Mouse (Mus musculus): ENCODE measurements around the gene Lrp10. TPM values are rescaled to one million over a fixed set of nuclear protein-coding genes. Genes with fewer than 3 reads are reported as not detected.

Gene Lrp10
- polyA plus RNA-seq, 1 experiment from 2014 or later: 108 TPM

DNA sequence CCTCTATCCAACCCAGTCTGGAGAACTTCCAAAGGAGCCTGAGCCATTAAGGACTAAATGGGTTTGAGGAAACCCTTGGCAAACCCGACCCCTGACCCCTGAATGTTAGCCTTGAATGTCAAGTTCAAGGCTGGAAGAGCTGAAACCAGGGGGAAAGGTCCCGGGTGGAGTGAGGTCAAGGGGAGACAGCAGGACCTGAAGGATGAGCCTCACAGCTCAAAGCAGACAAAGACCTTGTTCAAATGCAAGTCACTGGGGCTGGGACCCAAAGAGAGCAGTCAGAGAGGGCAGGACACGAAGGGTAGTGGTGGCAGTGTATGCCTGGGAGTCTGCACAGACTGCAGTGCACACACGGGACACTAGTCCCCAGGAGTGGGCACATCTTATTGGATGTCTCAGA lies 22.6 kb upstream of the Lrp10 start:
- no peaks in the 10 kb centered on the region for H3K4me1 ChIP-seq (replicated peaks; ENCODE audit: control insufficient read depth, insufficient read depth, low read length)
- TF ChIP-seq CTCF (IDR thresholded peaks at IDR 0.05; ENCODE audit: low read depth): no peak
- no peaks in the 10 kb centered on the region for H3K27me3 ChIP-seq (replicated peaks; ENCODE audit: control insufficient read depth, insufficient read depth, low read length)
- H3K4me3 ChIP-seq (ENCODE audit: low read depth, low read length): no peak overlapping the region
- H3K9me3 ChIP-seq (ENCODE audit: control insufficient read depth): no peaks in the 10 kb centered on the region
- H3K4me2 ChIP-seq (replicated peaks; ENCODE audit: low read depth): no peak overlapping the region
- 79% methylated on average over 4 of the region's 4 CpGs for WGBS
- H3K27ac ChIP-seq (ENCODE audit: low read depth, low read length): no peak overlapping the region
- H3K36me3 ChIP-seq (ENCODE audit: control insufficient read depth, insufficient read depth): peaks cover 42% of the 10 kb centered on the region
- ATAC-seq: no peak
- H3K9ac ChIP-seq (ENCODE audit: low read depth, low read length): no peak overlapping the region

DNA sequence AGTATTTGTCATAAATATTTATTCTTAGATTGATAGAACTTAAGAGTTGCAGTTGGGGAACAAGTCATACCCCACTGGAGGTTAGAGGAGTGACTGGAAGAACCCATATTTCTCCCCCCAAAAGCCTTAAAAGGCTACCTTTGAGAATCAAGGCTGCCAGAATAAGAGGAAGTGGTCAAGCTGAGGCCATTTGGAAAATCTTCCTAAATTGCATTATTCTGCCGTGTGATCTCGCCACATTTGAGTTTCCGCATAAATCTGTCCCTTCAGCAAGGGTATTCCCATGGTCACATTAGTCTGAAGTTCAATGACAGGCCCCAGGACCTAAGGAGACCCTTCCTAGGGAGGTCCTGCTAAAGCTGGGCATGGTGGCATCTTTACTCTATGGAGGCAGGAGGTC lies 21.4 kb upstream of the Lrp10 start:
- ATAC-seq: no peak
- WGBS: 81% methylated on average over 3 of the region's 3 CpGs
- no peaks in the 10 kb centered on the region for H3K27me3 ChIP-seq (replicated peaks; ENCODE audit: control insufficient read depth, insufficient read depth, low read length)
- H3K9ac ChIP-seq (ENCODE audit: low read depth, low read length): no peak overlapping the region
- H3K9me3 ChIP-seq (ENCODE audit: control insufficient read depth): no peaks in the 10 kb centered on the region
- TF ChIP-seq CTCF (IDR thresholded peaks at IDR 0.05; ENCODE audit: low read depth): no peak
- H3K4me1 ChIP-seq (replicated peaks; ENCODE audit: control insufficient read depth, insufficient read depth, low read length): no peaks in the 10 kb centered on the region
- no peak overlapping the region for H3K27ac ChIP-seq (ENCODE audit: low read depth, low read length)
- H3K36me3 ChIP-seq (ENCODE audit: control insufficient read depth, insufficient read depth): peaks cover 39% of the 10 kb centered on the region
- H3K4me3 ChIP-seq (ENCODE audit: low read depth, low read length): no peak overlapping the region
- H3K4me2 ChIP-seq (replicated peaks; ENCODE audit: low read depth): no peak overlapping the region

DNA sequence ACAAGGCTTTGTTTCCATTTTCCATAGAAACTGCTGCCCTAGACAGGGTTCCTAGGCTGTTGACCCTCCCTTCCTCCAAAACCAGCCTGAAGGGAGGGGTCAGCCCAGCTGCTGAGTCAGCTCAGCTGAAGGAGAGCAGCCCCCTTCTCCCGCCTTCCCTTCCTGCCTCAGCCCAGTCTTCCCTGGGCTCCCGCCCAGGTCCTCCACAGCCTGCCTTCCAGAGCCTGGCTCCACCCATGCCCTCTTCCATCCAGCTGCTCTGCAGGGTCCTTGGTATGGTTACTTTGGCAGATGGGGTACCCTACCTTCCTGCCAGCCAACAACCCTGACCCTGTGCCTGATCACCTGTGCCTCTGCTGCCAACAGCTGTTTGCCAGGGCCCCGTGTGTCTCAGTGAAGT lies 20.7 kb upstream of the Lrp10 start:
- WGBS: 43% methylated on average over 3 of the region's 3 CpGs
- Histone ChIP-seq H3K4me1 (replicated peaks; ENCODE audit: control insufficient read depth, insufficient read depth, low read length) (no peaks in the 10 kb centered on the region), H3K9me3 (ENCODE audit: control insufficient read depth) (no peaks in the 10 kb centered on the region), H3K36me3 (ENCODE audit: control insufficient read depth, insufficient read depth) (peaks cover 36% of the 10 kb centered on the region), H3K27ac (ENCODE audit: low read depth, low read length) (no peak overlapping the region; the same call in 1 of the 2 replicates), H3K4me2 (replicated peaks; ENCODE audit: low read depth) (no peak overlapping the region), H3K9ac (ENCODE audit: low read depth, low read length) (no peak overlapping the region), H3K27me3 (replicated peaks; ENCODE audit: control insufficient read depth, insufficient read depth, low read length) (no peaks in the 10 kb centered on the region), H3K4me3 (ENCODE audit: low read depth, low read length) (no peak overlapping the region)
- no peak for ATAC-seq
- no peak for TF ChIP-seq CTCF (IDR thresholded peaks at IDR 0.05; ENCODE audit: low read depth)

DNA sequence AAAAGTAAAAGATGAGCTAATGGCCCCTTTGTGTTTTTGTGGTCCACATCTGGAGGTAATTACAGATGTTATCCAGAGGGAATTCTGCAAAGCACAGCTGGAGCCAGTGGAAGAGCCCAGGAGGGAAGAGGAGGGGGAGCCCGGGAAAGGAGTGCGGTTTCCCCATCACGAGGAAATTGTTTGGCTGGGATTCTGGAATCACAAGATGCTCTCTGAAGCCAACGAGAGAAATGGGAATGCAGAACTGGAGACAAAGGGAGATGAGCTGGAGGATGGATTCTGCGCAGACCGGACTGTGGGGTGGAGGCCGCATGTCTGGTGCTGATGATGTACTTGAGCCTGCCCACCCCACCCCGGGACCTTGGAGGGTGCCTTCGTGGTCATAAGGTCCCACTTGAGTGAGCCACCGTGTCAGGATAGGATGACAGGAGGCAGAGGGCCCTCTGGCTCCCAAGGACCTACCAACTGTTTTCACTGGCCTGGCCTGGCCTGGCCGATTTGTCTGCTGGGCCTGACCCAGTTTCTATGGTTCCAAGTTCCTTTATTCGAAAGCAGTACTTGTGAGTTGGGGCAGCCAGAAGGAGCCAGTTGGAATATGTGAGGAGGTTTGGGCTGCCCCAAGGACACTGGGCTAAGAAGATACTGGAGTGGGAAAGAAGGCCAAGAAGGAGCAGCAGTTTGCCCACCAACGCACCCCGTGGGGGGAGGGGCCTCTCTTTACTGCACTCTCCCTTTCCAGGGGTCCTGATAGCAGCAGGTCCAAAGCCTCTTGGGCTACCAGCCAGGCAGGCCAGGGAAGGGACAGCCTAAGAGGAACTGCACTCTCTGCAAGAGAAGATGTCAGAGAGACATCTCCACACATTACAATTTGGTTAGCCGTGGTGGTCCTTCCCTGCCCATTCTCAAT lies 20.0 kb upstream of the Lrp10 start:
- no peak overlapping the region for H3K9ac ChIP-seq (ENCODE audit: low read depth, low read length)
- H3K27ac ChIP-seq (ENCODE audit: low read depth, low read length): peak overlapping the region; percentile 22; the same call in 1 of the 2 replicates
- ATAC-seq: no peak
- TF ChIP-seq CTCF (IDR thresholded peaks at IDR 0.05; ENCODE audit: low read depth): no peak
- H3K27me3 ChIP-seq (replicated peaks; ENCODE audit: control insufficient read depth, insufficient read depth, low read length): no peaks in the 10 kb centered on the region
- H3K4me2 ChIP-seq (replicated peaks; ENCODE audit: low read depth): no peak overlapping the region
- H3K4me3 ChIP-seq (ENCODE audit: low read depth, low read length): no peak overlapping the region
- H3K4me1 ChIP-seq (replicated peaks; ENCODE audit: control insufficient read depth, insufficient read depth, low read length): no peaks in the 10 kb centered on the region
- H3K9me3 ChIP-seq (ENCODE audit: control insufficient read depth): no peaks in the 10 kb centered on the region
- peaks cover 28% of the 10 kb centered on the region for H3K36me3 ChIP-seq (ENCODE audit: control insufficient read depth, insufficient read depth)
- WGBS: 54% methylated on average over 15 of the region's 15 CpGs

DNA sequence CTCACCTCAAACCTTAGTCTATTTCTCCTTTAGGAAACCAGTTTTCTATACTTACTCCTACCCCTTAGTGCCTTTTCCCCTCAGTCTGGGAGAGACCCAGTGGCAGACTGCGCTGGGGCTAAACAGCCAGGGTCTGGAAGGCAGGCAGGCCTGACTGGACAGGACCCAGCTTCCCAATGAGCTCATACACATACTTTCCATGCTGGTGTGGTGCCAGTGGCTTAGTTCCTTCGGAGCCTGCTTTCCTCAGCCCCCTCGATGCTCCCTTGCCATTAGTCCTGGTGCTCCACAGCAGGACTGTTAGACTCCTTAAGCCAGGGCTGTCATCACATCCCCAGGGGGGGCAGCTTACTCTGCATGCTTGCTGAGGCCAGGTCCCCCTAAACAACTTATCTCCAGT lies 18.5 kb upstream of the Lrp10 start:
- 57% methylated on average over 3 of the region's 3 CpGs for WGBS
- H3K9me3 ChIP-seq (ENCODE audit: control insufficient read depth): no peaks in the 10 kb centered on the region
- H3K9ac ChIP-seq (ENCODE audit: low read depth, low read length): no peak overlapping the region
- no peaks in the 10 kb centered on the region for H3K27me3 ChIP-seq (replicated peaks; ENCODE audit: control insufficient read depth, insufficient read depth, low read length)
- H3K36me3 ChIP-seq (ENCODE audit: control insufficient read depth, insufficient read depth): peaks cover 13% of the 10 kb centered on the region
- H3K27ac ChIP-seq (ENCODE audit: low read depth, low read length): no peak overlapping the region
- no peak overlapping the region for H3K4me3 ChIP-seq (ENCODE audit: low read depth, low read length)
- no peak for ATAC-seq
- no peaks in the 10 kb centered on the region for H3K4me1 ChIP-seq (replicated peaks; ENCODE audit: control insufficient read depth, insufficient read depth, low read length)
- H3K4me2 ChIP-seq (replicated peaks; ENCODE audit: low read depth): no peak overlapping the region
- no peak for TF ChIP-seq CTCF (IDR thresholded peaks at IDR 0.05; ENCODE audit: low read depth)

DNA sequence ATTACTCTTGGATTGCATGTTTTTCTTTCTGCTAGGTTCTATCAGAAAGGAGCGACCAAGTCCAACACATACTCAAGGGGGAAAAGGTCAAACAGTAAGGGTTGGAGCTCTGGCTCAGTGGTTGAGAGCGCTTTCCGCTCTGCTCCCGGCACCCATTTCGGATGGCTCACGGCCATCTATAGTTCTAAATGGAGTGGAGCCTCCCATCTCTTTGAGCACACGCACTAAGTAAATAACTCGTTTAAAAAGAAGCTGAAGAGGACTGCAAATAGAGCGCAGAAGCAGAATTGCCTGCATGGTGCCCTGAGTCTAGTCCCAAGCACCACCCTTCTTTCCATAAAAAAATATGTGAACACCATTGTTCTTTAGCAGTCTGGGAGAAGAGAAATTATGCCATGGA lies 10.4 kb upstream of the Lrp10 start:
- 78% methylated on average over 9 of the region's 9 CpGs for WGBS
- no peak for ATAC-seq
- Histone ChIP-seq H3K27ac (ENCODE audit: low read depth, low read length) (no peak overlapping the region), H3K9ac (ENCODE audit: low read depth, low read length) (no peak overlapping the region), H3K4me3 (ENCODE audit: low read depth, low read length) (no peak overlapping the region), H3K36me3 (ENCODE audit: control insufficient read depth, insufficient read depth) (no peaks in the 10 kb centered on the region), H3K27me3 (replicated peaks; ENCODE audit: control insufficient read depth, insufficient read depth, low read length) (no peaks in the 10 kb centered on the region), H3K4me2 (replicated peaks; ENCODE audit: low read depth) (no peak overlapping the region), H3K9me3 (ENCODE audit: control insufficient read depth) (no peaks in the 10 kb centered on the region), H3K4me1 (replicated peaks; ENCODE audit: control insufficient read depth, insufficient read depth, low read length) (no peaks in the 10 kb centered on the region)
- TF ChIP-seq CTCF (IDR thresholded peaks at IDR 0.05; ENCODE audit: low read depth): no peak

Data from intestine, postnatal 0 days (tissue).